Mouse (Mus musculus) kidney, adult 8-10 months (tissue): ENCODE results near the gene Cpt2.

Experiments
- DNase-seq, 2 experiments: peaks; one replicate each; pipeline ENCODE4 v3.0.0; 2022

Gene Cpt2

GRCm38 (mm10) chr4:107923145-107923802, at the start of gene Cpt2:
TSS of gene Cpt2 (minus strand) at chr4:107923610.
- peak; percentile 96 to 97 for DNase-seq

DNA sequence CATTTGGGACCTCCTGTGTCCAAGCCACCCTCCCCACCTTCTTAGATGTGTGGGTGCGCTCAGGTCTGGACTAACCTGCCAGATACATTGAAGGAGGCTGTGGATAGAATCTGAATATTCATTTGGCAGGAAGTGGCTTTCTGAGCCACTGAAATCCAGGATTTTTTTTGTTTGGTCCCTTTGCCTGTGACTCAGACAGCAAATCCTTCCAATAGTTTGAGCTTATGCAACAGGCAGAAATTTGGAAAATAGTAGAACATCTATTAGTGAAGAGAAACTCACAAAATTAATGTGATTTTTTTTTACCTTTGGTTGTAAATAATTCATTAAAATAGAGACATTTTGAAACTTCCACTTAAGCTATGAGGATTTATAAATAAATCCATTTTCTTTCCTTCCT, 47.8 kb upstream of the Cpt2 start:
- DNase-seq, result no peak

- DNase-seq, result no peak
These were observed 46.4 kb upstream of the Cpt2 start for GRCm38 (mm10) chr4:107969781-107970180.

GRCm38 (mm10) chr4:107967966-107968682, 44.7 kb upstream of the Cpt2 start, which contains the start of gene Slc1a7:
TSS of gene Slc1a7 (plus strand) at chr4:107968332.
- no peak for DNase-seq

GRCm38 (mm10) chr4:107966416-107967109, 43.2 kb upstream of the Cpt2 start:
- no peak for DNase-seq

- no peak for DNase-seq
These were observed 39.4 kb upstream of the Cpt2 start for GRCm38 (mm10) chr4:107962792-107963191.

DNA sequence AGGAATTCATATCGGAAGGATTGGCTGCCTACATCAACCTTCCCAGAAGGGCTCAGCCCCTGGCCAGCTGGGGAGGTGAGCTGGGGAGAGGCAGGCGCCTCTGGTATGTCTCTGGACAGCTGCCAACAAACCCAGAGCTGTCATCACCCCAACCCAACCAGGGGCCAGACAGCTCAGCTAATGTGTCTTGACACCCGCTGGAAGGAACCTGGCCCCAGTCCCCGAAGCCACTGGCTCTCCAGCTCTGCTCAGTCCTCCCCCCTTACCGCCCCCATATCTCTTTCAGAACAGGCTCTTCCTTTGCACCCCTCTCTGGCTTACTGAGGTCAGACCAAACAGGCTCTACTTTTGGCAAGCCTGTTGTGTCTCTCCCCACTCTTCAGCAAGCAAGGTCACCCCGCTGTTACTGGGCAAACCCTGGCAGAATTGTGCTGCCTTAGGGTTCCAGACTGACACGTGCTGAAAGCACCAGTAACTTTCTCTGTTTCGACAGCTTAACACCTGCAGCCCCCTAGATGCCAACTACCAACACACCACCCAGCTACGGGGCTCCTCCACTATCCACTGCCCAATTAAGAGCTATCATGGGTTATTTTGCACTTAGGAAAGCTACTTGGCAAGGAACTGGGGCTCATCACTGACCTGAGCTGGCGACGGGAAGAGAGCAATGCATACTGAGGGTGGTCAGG, 38.8 kb upstream of the Cpt2 start:
- DNase-seq, result no peak

DNA sequence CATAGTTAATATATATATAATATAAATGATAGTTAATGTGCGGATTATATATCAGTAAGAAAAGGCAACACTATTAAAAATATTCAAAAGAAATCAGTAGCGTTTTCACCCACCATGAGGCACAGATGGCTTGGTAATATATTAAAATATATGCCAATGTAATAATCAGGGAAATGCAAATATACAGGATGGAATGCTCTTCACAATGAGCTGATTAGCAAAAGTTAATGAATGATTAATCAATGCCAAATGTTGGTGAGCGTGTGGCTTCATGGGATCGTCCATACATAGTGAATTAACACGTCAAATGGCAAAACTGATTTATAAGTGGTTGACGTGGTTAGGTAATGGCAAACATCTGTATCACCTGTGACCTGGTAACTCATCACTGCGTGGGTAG, 35.1 kb upstream of the Cpt2 start:
- no peak for DNase-seq

GRCm38 (mm10) chr4:107955691-107956090, 32.3 kb upstream of the Cpt2 start:
- DNase-seq, result no peak

DNA sequence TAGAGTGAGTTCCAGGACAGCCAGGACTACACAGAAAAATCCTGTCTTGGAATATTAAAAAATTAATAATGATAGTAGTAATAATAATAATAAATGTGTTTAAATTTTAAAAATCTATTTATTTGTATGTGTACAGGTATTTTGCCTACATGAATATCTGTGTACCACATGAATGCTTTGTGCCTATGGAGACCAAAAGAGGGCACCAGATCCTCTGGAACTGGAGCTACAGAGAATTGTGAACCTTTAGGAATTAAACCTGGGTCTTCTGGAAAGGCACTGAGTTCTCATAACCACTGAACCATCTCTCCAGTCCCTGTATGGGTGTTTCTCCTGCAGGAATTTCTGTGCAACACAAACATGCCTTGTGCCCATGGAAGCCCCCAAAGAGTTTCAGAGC, 29.4 kb upstream of the Cpt2 start:
- DNase-seq, result peak in 1 of 2 experiments; percentile 25

GRCm38 (mm10) chr4:107949918-107950317, 26.5 kb upstream of the Cpt2 start:
- DNase-seq, result no peak

DNA sequence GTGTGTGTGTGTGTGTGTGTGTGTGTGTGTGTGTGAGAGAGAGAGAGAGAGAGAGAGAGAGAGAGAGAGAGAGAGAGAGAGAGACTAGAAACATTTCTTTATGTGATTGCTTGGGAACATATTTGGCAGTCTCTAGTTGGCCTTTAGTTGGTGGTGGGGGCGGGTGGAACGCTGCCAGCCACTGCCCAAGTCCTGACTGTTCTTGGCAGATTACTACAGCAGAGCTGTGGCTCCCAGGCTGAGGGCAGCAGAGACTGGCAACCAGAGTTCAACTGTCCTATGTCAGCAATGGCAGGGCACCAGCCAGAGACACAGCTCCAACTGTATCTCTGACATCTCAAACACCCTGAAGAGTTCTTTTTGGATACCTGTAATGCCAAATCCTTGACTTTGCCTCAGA, 20.7 kb upstream of the Cpt2 start:
- DNase-seq, result peak in 1 of 2 experiments; percentile 12

DNA sequence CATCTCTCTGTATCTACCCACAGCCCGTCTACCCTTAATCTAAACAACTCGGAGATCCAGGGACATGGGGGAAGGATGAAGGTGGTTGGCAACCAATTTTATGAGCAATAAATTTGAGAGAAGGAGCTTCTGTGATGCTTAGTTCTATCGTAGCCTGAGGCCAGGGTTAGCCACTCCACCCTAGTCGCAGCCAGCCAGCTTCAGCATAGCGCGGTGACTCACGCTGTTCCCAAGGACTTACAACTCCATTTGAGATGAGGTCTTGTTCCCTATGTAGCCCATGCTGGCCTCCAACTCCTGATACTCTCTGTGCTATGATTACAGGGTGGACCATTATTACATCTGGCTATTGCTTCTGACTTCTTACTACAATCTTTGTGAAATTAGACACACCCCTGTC, 19.3 kb upstream of the Cpt2 start:
- DNase-seq, result no peak

- DNase-seq, result no peak
These were observed 14.7 kb upstream of the Cpt2 start for GRCm38 (mm10) chr4:107938124-107938523.

- peak; percentile 49 to 71 for DNase-seq
These were observed 13.9 kb upstream of the Cpt2 start for GRCm38 (mm10) chr4:107937338-107937737.

- no peak for DNase-seq
These were observed 11.8 kb upstream of the Cpt2 start for GRCm38 (mm10) chr4:107935254-107935653.

DNA sequence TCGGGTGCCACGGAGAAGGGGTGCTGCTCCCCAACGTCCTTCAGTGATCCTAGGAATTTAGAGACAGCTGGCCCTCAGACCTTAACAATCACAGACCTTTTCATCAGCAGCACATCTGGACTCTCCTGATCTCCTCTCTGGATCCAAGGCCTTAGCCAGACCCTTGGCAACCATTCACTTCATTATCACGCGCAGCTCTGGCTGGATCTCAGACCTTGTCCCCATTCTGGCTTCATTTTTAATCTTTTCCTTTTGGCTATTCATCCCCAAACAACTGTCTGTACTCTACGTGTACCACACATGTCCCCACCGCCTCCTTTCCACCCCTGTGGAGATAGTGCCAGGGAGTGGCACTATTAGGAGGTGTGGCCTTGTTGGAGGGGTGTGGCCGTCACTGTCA, 9.8 kb upstream of the Cpt2 start:
- DNase-seq, result no peak

GRCm38 (mm10) chr4:107931453-107931852, 8.0 kb upstream of the Cpt2 start:
- no peak for DNase-seq

- DNase-seq, result no peak
These were observed 5.3 kb upstream of the Cpt2 start for GRCm38 (mm10) chr4:107928726-107929125.

- DNase-seq, result no peak
These were observed 4.9 kb upstream of the Cpt2 start for GRCm38 (mm10) chr4:107928269-107928668.

- no peak for DNase-seq
These were observed 389 bp upstream of the Cpt2 start for GRCm38 (mm10) chr4:107923803-107924194.

- DNase-seq, result peak; percentile 62 to 85
These were observed 1.5 kb downstream of the Cpt2 start for GRCm38 (mm10) chr4:107921952-107922351.

DNA sequence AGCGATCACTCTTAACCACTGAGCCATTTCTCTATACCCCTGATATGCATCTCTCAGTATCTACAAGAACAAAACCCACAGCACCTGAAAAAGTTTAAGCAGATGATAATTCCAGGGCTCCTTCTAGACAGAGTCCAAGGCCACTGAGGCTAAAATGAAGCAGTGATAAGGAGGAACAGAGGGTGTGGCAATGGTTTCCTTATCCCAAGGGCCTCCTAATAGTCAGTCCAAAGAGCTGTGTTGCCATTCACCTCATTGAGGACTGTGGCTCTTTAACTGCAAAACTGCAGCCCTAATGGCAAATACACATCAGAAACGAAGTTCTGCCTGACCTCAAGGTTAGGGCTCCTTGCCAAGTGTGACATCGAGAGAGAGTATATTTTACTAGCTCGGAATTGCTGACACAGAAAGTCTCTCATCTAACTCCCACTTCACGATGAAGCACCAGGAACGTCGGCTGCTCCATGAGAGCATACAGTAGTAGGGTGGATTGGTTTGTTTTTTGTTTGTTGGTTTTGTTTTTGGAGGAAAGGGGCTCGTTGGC, 2.2 kb downstream of the Cpt2 start:
- DNase-seq, result peak; percentile 66 to 67
